ENCODE assay signal across 28 mouse cellular contexts in the genomic region with DNA sequence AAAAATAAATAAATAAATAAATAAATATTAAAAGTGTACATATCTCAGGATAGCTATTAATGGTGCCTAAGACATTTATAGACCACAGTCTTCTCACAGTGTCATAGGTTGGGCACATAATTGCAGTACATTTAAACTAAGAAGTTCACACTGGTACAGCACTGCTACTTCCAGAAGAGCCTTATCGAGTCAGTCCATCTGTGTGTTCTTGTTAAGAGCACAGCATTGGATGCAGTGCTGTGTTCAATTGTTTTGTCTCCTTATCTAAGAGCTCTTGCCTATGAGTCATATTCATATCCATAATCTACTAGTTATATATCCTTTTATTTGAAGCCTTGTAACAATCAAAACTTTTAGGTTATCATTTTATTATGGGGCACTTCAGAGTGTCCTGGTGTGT. TPM values are rescaled to one million over a fixed set of nuclear protein-coding genes. Genes with fewer than 3 reads are reported as not detected.
DNase-seq lines count a peak whose midpoint lies in the region; ATAC-seq and TF ChIP-seq lines count a peak whose summit lies in the region.
"Had no signal": no experiment of that assay in that cellular context is flagged by ENCODE, and none has a peak within 500 bp of the region (broad histone marks: within the 10 kb centered on the region; RNA-seq: fewer than 3 reads in every experiment).

No protein-coding gene starts in this region.

- no peak for TF ChIP-seq CTCF in MEL (IDR thresholded peaks at IDR 0.05 in 2 of 3, conservative IDR thresholded peaks at IDR 0.05 in 1 of 3; ENCODE audit: control insufficient read depth in 1 of 3, insufficient read depth in 1 of 3, low read depth in 2 of 3, low read length in 3 of 3, poor library complexity in 1 of 3, severe bottlenecking in 1 of 3)

- TF ChIP-seq RAD21 in MEL (IDR thresholded peaks at IDR 0.05; ENCODE audit: low read depth, low read length) = no peak

- 75% methylated on average over 1 of the region's 1 CpGs for WGBS in liver, embryonic 11.5 days
- 55% methylated on average over 1 of the region's 1 CpGs for WGBS in liver, embryonic 13.5 days (ENCODE audit: insufficient replicate concordance)
- WGBS in intestine, embryonic 16.5 days = 89% methylated on average over 1 of the region's 1 CpGs

- H3K36me3 ChIP-seq in liver, embryonic 11.5 days (ENCODE audit: control insufficient read depth, insufficient read depth, low read length) = peaks cover 11% of the 10 kb centered on the region
- peaks cover 31 to 40% of the 10 kb centered on the region in 2 experiments for H3K36me3 ChIP-seq in MEL (ENCODE audit: control insufficient read depth in 1 of 2, insufficient read depth in 2 of 2, low read length in 2 of 2)
- H3K36me3 ChIP-seq in liver, embryonic 13.5 days = peaks cover 48% of the 10 kb centered on the region
- H3K36me3 ChIP-seq in intestine, embryonic 16.5 days (ENCODE audit: control insufficient read depth, insufficient read depth, low read length) = no peaks in the 10 kb centered on the region; the same call in 1 of the 2 replicates

- no peak overlapping the region for H3K4me2 ChIP-seq in liver, embryonic 11.5 days
- H3K4me2 ChIP-seq in liver, embryonic 13.5 days = no peak overlapping the region
- H3K4me2 ChIP-seq in intestine, embryonic 16.5 days (ENCODE audit: low read depth, low read length) = no peak overlapping the region
- H3K4me2 ChIP-seq: embryonic facial prominence, embryonic 12.5 days; embryonic facial prominence, embryonic 15.5 days; heart, embryonic 13.5 days; hindbrain, embryonic 14.5 days had no signal

- TF ChIP-seq EP300 in MEL (IDR thresholded peaks at IDR 0.05; ENCODE audit: low read depth in 1 of 2, low read length in 2 of 2) = peak; percentile 49 to 85; a peak in 3 of 4 replicates

- no peak for TF ChIP-seq POLR2A in MEL (IDR thresholded peaks at IDR 0.05; ENCODE audit: control insufficient read depth in 1 of 2, insufficient read depth in 1 of 2, low read depth in 1 of 2, low read length in 2 of 2, poor library complexity in 1 of 2)

- DNase-seq in liver, embryonic 11.5 days (ENCODE audit: low spot score) = no peak
- DNase-seq in liver (no peak), MEL (ENCODE audit: low read depth, low spot score) (peak; percentile 75)
- DNase-seq in liver, embryonic 13.5 days = no peak
- DNase-seq in frontal cortex, adult 2 months (ENCODE audit: extremely low spot score in 1 of 2, low spot score in 1 of 2) = no peak
- no peak for DNase-seq in layer of hippocampus, adult 9-11 months
- DNase-seq: adrenal gland, postnatal 14 days; B cell, adult 2 months; cerebellum, adult 2 months; cerebellum, adult 9-11 months; cerebellum, postnatal 25 days; forebrain, postnatal 0 days; gastrocnemius, postnatal 25 days; heart, adult 18-20 months; heart, postnatal 14 days; heart, postnatal 4 days had no signal

- H3K79me2 ChIP-seq in MEL (ENCODE audit: control insufficient read depth, insufficient read depth, low read length, poor library complexity) = peaks cover 12% of the 10 kb centered on the region

- no peaks in the 10 kb centered on the region; the same call in 1 of the 2 replicates for H3K4me1 ChIP-seq in liver, embryonic 11.5 days (replicated peaks; ENCODE audit: control insufficient read depth, insufficient read depth, low read length)
- peaks cover 4 to 7% of the 10 kb centered on the region in 2 experiments; a peak in 3 of 4 replicates for H3K4me1 ChIP-seq in MEL (ENCODE audit: control insufficient read depth in 1 of 2, insufficient read depth in 2 of 2, low read length in 2 of 2)
- peaks cover 16% of the 10 kb centered on the region for H3K4me1 ChIP-seq in liver, embryonic 13.5 days (replicated peaks)
- no peaks in the 10 kb centered on the region for H3K4me1 ChIP-seq in intestine, embryonic 16.5 days (ENCODE audit: control insufficient read depth, insufficient read depth, low read length)
- H3K4me1 ChIP-seq: embryonic facial prominence, embryonic 12.5 days; embryonic facial prominence, embryonic 15.5 days had no signal

- 0 out of 2 replicates have a peak, but pooled peaks have one; percentile 51 for ATAC-seq in liver, embryonic 11.5 days (replicated peaks; ENCODE audit: low FRiP score)
- peak; percentile 59; the same call in 1 of the 2 replicates for ATAC-seq in liver, embryonic 13.5 days (ENCODE audit: low read depth)
- peak; percentile 57 for ATAC-seq in megakaryocyte progenitor cell, adult 5-6 weeks (replicated peaks; ENCODE audit: poor library complexity)
- no peak for ATAC-seq in intestine, embryonic 16.5 days
- ATAC-seq: activated CD4-positive, CD25-positive, alpha-beta regulatory T cell, adult 4 months; forebrain, embryonic 14.5 days; forebrain, postnatal 0 days; hindbrain, postnatal 0 days; inflammation-experienced regulatory T-cells, adult 6 months had no signal

- H3K9ac ChIP-seq in liver, embryonic 11.5 days (ENCODE audit: low read depth, low read length) = no peak overlapping the region
- H3K9ac ChIP-seq in MEL (ENCODE audit: control insufficient read depth, low read depth, low read length, poor library complexity, severe bottlenecking) = no peak overlapping the region
- no peak overlapping the region for H3K9ac ChIP-seq in liver, embryonic 13.5 days
- H3K9ac ChIP-seq in intestine, embryonic 16.5 days (ENCODE audit: low read depth, low read length) = no peak overlapping the region
- H3K9ac ChIP-seq: embryonic facial prominence, embryonic 12.5 days; embryonic facial prominence, embryonic 15.5 days; forebrain, postnatal 0 days; heart, embryonic 13.5 days; hindbrain, embryonic 14.5 days had no signal

- H3K27ac ChIP-seq in liver, embryonic 11.5 days (ENCODE audit: low read depth, low read length) = no peak overlapping the region
- H3K27ac ChIP-seq in MEL (ENCODE audit: control insufficient read depth, low read depth, low read length) = no peak overlapping the region
- H3K27ac ChIP-seq in liver, embryonic 13.5 days = no peak overlapping the region
- no peak overlapping the region for H3K27ac ChIP-seq in intestine, embryonic 16.5 days (ENCODE audit: low read length)
- H3K27ac ChIP-seq: embryonic facial prominence, embryonic 12.5 days; embryonic facial prominence, embryonic 15.5 days; heart, embryonic 10.5 days; heart, embryonic 13.5 days; hindbrain, embryonic 14.5 days; hindbrain, postnatal 0 days had no signal

- H3K4me3 ChIP-seq in liver, embryonic 11.5 days (ENCODE audit: low read depth, low read length) = no peak overlapping the region
- no peak overlapping the region for H3K4me3 ChIP-seq in MEL (ENCODE audit: control insufficient read depth in 1 of 2, insufficient read depth in 1 of 2, low read depth in 2 of 2, low read length in 2 of 2)
- no peak overlapping the region for H3K4me3 ChIP-seq in liver, embryonic 13.5 days (replicated peaks)
- no peak overlapping the region for H3K4me3 ChIP-seq in intestine, embryonic 16.5 days (ENCODE audit: low read length)
- H3K4me3 ChIP-seq: embryonic facial prominence, embryonic 12.5 days; embryonic facial prominence, embryonic 15.5 days; heart, embryonic 10.5 days; heart, embryonic 13.5 days had no signal

- H3K27me3 ChIP-seq in liver, embryonic 11.5 days (replicated peaks; ENCODE audit: control insufficient read depth, insufficient read depth, low read length) = no peaks in the 10 kb centered on the region
- no peaks in the 10 kb centered on the region for H3K27me3 ChIP-seq in MEL (ENCODE audit: control insufficient read depth in 1 of 2, insufficient read depth in 2 of 2, low read length in 2 of 2)
- H3K27me3 ChIP-seq in liver, embryonic 13.5 days = no peaks in the 10 kb centered on the region
- no peaks in the 10 kb centered on the region for H3K27me3 ChIP-seq in intestine, embryonic 16.5 days (replicated peaks; ENCODE audit: control insufficient read depth, insufficient read depth, low read length)
- H3K27me3 ChIP-seq: CH12.LX; embryonic facial prominence, embryonic 12.5 days; embryonic facial prominence, embryonic 15.5 days; heart, embryonic 13.5 days had no signal

- no peaks in the 10 kb centered on the region for H3K9me3 ChIP-seq in liver, embryonic 11.5 days (ENCODE audit: control insufficient read depth, low read length)
- no peaks in the 10 kb centered on the region for H3K9me3 ChIP-seq in MEL (replicated peaks; ENCODE audit: insufficient read depth, low read length)
- H3K9me3 ChIP-seq in liver, embryonic 13.5 days (replicated peaks) = no peaks in the 10 kb centered on the region
- no peaks in the 10 kb centered on the region for H3K9me3 ChIP-seq in intestine, embryonic 16.5 days (ENCODE audit: control insufficient read depth, low read length)
- H3K9me3 ChIP-seq: embryonic facial prominence, embryonic 12.5 days; embryonic facial prominence, embryonic 15.5 days; heart, embryonic 10.5 days; heart, embryonic 13.5 days had no signal

TF ChIP-seq in MEL, 35 proteins besides CTCF, POLR2A, EP300 and RAD21:
- TF ChIP-seq TAL1 (IDR thresholded peaks at IDR 0.05; ENCODE audit: low read length) (peak; percentile 49; the same call in 1 of the 2 replicates), TCF12 (IDR thresholded peaks at IDR 0.05; ENCODE audit: low read depth, low read length) (peak; percentile 65), POLR2AphosphoS5 (IDR thresholded peaks at IDR 0.05; ENCODE audit: borderline replicate concordance, low read depth, low read length) (no peak), RCOR1 (IDR thresholded peaks at IDR 0.05; ENCODE audit: low read depth, low read length) (0 out of 2 replicates have a peak, but pooled peaks have one; percentile 40), GATA1 (IDR thresholded peaks at IDR 0.05; ENCODE audit: low read depth, low read length) (peak; percentile 89), UBTF (IDR thresholded peaks at IDR 0.05; ENCODE audit: borderline replicate concordance, insufficient read depth, low read depth, low read length) (no peak), ETS1 (IDR thresholded peaks at IDR 0.05; ENCODE audit: low read depth, low read length) (peak; percentile 54)

RNA-seq across cellular contexts. Expression of gene Asxl1, which starts 34.9 kb away (rescaled TPM):
- 13.6 and 15.1 TPM in 2 replicates for polyA plus RNA-seq in liver, embryonic 11.5 days (2014; fragmentation: Nextera tagmentation; extraction: Ambion mirVana)
- 15.2 and 20.6 TPM in 2 replicates for total RNA-seq in MEL (2012; rRNA removed)
- polyA plus RNA-seq in MEL (2012; ENCODE audit: insufficient read depth in 1 of 2, insufficient read length in 2 of 2, low read depth in 1 of 2, low replicate concordance in 2 of 2, missing spikeins in 1 of 2) = 10 to 100 TPM in 1 of 2 experiments, not detected in 1; 35.5 TPM
- polyA plus RNA-seq in liver, embryonic 13.5 days (2015; fragmentation: Nextera tagmentation; extraction: Ambion mirVana) = 5.6 and 5.9 TPM in 2 replicates
- total RNA-seq in megakaryocyte progenitor cell, adult 5-6 weeks (2015) = 31.1 and 32.0 TPM in 2 replicates
- total RNA-seq in megakaryocyte progenitor cell, adult 5-6 weeks (2017) = 20.0 and 24.1 TPM in 2 replicates
- polyA plus RNA-seq in frontal cortex, adult 2 months (2012; rRNA removed) = 21.4 and 23.1 TPM in 2 replicates
- polyA plus RNA-seq in intestine, embryonic 16.5 days (2015; fragmentation: Nextera tagmentation; extraction: Ambion mirVana) = 6.8 and 6.9 TPM in 2 replicates
